15 mouse cellular contexts compared by ENCODE assay signal in genomic region chr2:67221061-67221802, GRCm38 (mm10).
"Had no signal": no experiment of that assay in that cellular context is flagged by ENCODE, and none has a peak within 500 bp of the region (broad histone marks: within the 10 kb centered on the region; RNA-seq: fewer than 3 reads in every experiment).

No protein-coding gene starts in this region.

- DNase-seq: kidney, adult 11 months; kidney, adult 9 months; kidney, postnatal 36 days; layer of hippocampus, adult 9-11 months; layer of hippocampus, postnatal 36 days; lung, adult 18-20 months; retina, postnatal 1 day; right cerebral cortex, postnatal 4 days; thymus, adult 2 months; thymus, postnatal 25 days had no signal

- H3K9me3 ChIP-seq: limb, embryonic 13.5 days; neural tube, embryonic 13.5 days; stomach, embryonic 15.5 days had no signal

- H3K4me3 ChIP-seq: limb, embryonic 13.5 days; neural tube, embryonic 13.5 days; stomach, embryonic 15.5 days had no signal

- H3K4me2 ChIP-seq: limb, embryonic 13.5 days; neural tube, embryonic 13.5 days; stomach, embryonic 15.5 days had no signal

- H3K9ac ChIP-seq: limb, embryonic 13.5 days; liver, embryonic 14.5 days; neural tube, embryonic 13.5 days; stomach, embryonic 15.5 days had no signal

- H3K4me1 ChIP-seq: limb, embryonic 13.5 days; neural tube, embryonic 13.5 days; stomach, embryonic 15.5 days had no signal

- H3K27ac ChIP-seq: kidney, postnatal 0 days; limb, embryonic 13.5 days; liver, embryonic 14.5 days; neural tube, embryonic 13.5 days; stomach, embryonic 15.5 days had no signal

- H3K36me3 ChIP-seq: limb, embryonic 13.5 days; neural tube, embryonic 13.5 days; stomach, embryonic 15.5 days had no signal

- H3K27me3 ChIP-seq: limb, embryonic 13.5 days; neural tube, embryonic 13.5 days; stomach, embryonic 15.5 days had no signal
